Mouse (Mus musculus): ENCODE results near the gene Pqbp1.
"Not testable (repeated sequence)": the region's sequence is repeated elsewhere in the genome, so short reads cannot be mapped to it uniquely, and the experiment has no call there.

The Pqbp1 gene

DNA sequence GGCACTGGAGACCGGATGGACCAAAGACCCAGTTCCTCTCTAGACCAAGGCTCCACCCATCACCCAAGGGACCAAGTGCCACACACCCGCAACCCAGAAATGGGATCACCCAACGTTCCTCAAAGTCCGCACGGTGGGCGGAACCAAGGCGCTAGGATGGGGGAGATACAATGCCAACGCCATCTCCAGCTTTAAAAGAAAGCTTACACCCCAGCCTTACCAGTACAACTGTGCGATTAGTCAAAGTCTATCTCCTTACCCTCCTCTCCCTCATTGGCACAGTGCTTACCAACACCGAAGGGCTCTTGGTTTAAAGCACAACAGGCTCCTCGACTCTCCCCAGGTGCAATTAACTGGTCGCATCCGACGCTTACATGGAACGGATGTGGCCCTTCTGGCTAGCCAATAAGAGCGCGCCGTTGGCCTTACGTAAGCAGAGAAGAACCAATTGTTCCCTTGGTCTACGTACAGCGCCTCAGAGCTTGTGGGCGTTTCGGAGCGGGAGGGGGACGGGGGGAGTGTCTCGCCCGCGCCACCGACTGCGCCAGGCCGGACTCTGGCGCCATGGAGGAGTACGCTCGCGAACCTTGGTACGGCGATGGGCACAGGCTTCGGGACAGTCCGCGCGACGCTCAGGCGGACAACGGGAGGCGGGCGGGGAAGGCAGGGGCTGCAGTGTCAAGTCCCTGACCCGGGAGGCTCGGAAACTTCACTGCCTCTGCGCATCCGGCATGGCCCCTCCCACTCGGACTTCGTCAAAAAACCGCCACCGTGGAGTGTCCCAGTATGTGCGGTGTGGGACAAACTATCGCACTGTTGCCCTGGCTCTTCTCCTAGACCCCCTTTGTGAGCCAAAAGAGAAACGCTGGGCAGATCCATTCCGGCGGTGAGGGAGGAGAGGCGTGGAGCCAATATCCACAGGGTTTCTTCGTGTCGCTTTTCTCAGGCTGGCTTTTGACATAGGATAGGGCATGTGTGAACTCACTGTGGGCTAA lies at the start of gene Pqbp1, which contains the start of gene Timm17b:
Gene Pqbp1, minus strand, starts transcription at position 390 of the 995 bp plus-strand sequence.
Gene Timm17b, plus strand, starts transcription at position 478 of the 995 bp plus-strand sequence.
- DNase-seq (ENCODE audit: low spot score): peak; percentile 92

DNA sequence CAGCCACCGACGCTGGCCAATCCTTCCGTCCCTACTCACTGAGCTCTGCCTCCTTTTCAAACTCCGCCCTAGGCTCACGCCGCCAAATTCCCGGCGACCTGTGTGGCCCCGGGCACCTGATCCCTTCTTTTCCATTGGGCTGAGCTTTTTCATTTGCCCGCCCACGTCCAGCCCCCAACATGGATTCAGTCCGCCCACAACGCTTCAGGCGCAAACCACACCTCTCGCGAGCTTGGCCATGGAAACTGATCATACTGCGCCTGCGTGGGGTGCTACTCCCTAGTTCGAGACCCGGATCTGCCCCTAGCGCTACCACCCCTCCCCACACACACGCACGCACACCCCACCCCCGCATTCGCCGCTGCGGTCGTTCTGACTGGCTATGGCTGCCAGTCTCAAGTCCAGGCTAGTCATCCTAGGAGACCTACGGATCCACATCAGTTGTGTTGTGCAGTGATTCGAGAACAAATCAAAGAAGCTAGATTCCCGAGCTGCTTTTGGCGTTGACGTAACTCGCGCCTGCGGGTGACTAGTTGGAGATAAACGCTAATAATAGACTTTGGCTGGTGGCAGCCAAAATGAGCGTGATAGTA lies 48.9 kb upstream of the Pqbp1 start:
- peak; percentile 95 for DNase-seq (ENCODE audit: low spot score)

GRCm38 (mm10) chrX:7947108-7947899 lies 48.2 kb upstream of the Pqbp1 start, which contains the start of gene Hdac6:
Hdac6 (minus strand) TSS chrX:7947889.
- no peak for DNase-seq (ENCODE audit: low spot score)

DNA sequence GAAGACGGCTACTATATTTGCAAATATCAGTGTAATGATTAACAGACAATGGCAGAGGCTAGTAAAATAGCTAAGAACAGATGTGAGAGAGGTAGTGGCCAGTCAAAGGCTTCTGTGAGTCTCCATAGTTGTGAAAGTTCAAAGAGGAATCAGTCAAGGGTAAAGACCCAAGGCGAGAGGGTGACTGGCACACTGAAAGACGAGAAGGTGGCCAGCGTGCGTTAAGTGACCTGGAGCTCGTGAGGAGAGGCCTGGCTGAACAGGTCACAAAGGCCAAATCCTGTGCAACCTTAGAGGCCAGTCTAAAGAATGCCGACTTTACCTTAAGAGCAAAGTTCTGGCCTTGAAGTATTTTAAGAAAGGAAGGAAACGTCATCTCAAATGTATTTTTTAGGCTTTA lies 46.5 kb upstream of the Pqbp1 start:
- DNase-seq (ENCODE audit: low spot score): no peak

GRCm38 (mm10) chrX:7937667-7938066 lies 38.6 kb upstream of the Pqbp1 start:
- DNase-seq (ENCODE audit: low spot score): no peak

GRCm38 (mm10) chrX:7936874-7937273 lies 37.8 kb upstream of the Pqbp1 start:
- no peak for DNase-seq (ENCODE audit: low spot score)

GRCm38 (mm10) chrX:7928270-7928790 lies 29.3 kb upstream of the Pqbp1 start, which contains the start of gene Eras:
Eras (minus strand) TSS chrX:7928607.
- no peak for DNase-seq (ENCODE audit: low spot score)

- no peak for DNase-seq (ENCODE audit: low spot score)
Observed at GRCm38 (mm10) chrX:7927116-7927515, 28.0 kb upstream of the Pqbp1 start.

DNA sequence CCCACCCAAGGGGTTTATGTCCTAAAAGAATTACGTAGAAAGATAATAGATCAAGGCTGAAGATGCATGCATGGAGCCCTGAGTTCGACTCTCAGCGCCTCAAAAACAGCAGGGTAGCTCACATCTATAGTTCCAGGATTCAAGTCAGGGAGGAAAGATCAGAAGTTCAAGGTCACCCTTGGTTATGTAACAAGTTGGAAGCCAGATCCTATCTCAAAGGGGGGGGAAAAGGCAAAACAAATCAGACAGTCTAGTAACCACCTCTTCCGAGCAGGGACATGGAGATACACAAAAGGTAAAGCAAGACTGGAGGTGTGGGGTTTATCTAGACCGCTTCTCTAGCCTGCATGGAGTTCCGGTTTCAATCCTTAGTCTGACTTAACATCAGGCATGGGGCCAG lies 27.2 kb upstream of the Pqbp1 start:
- no peak for DNase-seq (ENCODE audit: low spot score)

DNA sequence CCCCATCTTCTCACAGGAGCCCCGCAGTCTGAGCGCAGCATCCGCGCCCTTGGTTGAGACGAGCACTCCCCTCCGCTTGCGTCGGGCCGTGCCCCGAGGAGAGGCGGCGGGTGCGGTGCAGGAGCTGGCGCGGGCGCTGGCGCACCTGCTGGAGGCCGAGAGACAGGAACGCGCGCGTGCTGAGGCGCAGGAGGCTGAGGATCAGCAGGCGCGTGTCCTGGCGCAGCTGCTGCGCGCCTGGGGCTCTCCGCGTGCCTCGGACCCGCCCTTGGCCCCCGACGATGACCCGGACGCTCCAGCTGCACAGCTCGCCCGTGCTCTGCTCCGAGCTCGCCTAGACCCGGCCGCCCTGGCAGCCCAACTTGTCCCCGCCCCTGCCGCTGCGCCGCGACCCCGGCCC lies 23.0 kb upstream of the Pqbp1 start:
- no peak for DNase-seq (ENCODE audit: low spot score)

- DNase-seq (ENCODE audit: low spot score): peak; percentile 74
Observed at GRCm38 (mm10) chrX:7919601-7920383, 20.7 kb upstream of the Pqbp1 start, which contains the start of gene Pcsk1n. Pcsk1n (plus strand) TSS chrX:7919822.

GRCm38 (mm10) chrX:7917960-7918359 lies 18.9 kb upstream of the Pqbp1 start:
- not testable (repeated sequence) for DNase-seq (ENCODE audit: low spot score)

DNA sequence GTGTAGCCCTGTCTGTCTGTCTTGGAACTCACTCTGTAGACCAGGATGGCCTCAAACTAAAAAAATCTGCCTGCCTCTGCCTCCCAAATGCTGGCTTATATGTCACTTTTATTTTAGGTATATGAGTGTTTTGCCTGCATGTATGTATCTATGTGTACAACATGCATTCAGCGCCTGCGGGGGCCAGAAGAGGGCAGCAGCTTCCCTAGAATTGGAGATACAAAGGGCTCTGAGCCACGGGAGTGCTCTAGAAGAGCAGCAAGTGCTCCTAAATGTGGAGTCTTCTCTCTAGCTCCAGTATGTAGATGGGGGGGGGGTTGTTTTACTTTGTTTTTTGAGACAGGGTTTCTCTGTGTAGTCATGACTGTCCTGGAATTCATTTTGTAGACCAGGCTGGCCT lies 16.6 kb upstream of the Pqbp1 start:
- DNase-seq (ENCODE audit: low spot score): not testable (repeated sequence)

GRCm38 (mm10) chrX:7910473-7910872 lies 11.4 kb upstream of the Pqbp1 start:
- DNase-seq (ENCODE audit: low spot score): no peak

- DNase-seq (ENCODE audit: low spot score): not testable (repeated sequence)
Observed at GRCm38 (mm10) chrX:7909242-7909641, 10.2 kb upstream of the Pqbp1 start, which contains the start of gene Gm10490. Gm10490 (plus strand) TSS chrX:7909542.

DNA sequence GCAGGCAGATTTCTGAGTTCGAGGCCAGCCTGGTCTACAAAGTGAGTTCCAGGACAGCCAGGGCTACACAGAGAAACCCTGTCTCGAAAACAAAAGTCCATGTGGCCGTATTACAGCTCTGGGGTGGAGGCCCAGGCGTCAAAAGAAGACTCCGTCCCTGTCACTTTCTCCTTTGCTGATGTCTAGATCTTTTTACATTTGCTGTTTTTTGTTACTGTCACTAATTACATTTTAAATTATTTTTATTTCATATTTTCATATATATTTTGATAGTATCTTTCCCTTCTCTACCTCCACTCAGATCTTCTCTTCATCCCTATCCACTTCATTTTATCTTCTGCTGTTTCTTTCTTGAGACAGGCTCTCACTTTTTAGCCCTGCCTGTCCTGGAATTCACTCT lies 8.7 kb upstream of the Pqbp1 start, which contains the start of gene Gm10491:
Gene Gm10491, minus strand, starts transcription at position 101 of the 400 bp plus-strand sequence.
- DNase-seq (ENCODE audit: low spot score): no peak

DNA sequence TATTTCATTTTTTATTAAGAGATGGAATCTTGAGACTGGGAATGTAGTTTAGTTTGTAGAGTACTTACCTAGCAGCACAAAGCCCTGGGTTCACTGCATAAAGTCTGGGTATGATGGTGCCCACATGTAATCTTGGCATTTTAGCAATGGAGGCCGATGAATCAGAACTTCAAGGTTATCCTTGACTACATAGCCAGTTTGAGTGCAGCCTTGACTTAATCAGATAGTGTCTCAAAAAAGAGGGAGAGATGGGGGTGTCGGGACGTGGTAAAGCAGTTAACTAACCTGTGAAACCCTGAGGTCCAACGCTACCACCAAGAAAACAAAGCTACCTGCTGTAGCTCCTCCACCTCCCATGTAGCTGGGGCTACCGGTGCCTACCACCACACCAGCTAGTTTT lies 5.4 kb upstream of the Pqbp1 start:
- DNase-seq (ENCODE audit: low spot score): no peak

DNA sequence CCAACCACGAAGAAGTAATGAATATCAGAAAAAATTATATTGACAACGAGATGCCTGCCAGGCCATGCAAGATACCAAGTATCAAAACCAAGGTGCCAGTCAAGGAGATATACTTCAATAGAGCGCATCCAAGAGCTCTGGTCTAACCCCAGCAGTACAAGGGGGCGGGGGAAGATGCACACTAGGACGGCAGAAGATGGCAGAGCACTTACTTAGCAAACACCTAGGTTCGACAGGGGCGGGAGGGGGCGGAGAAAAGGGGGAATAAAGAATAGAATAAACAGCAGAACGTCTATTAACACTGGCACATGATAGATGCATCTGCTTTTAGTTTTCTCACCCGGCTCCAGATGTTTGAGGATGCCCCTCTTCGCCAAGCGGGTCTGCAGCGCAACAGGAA lies 858 bp downstream of the Pqbp1 start:
- no peak for DNase-seq (ENCODE audit: low spot score)

DNA sequence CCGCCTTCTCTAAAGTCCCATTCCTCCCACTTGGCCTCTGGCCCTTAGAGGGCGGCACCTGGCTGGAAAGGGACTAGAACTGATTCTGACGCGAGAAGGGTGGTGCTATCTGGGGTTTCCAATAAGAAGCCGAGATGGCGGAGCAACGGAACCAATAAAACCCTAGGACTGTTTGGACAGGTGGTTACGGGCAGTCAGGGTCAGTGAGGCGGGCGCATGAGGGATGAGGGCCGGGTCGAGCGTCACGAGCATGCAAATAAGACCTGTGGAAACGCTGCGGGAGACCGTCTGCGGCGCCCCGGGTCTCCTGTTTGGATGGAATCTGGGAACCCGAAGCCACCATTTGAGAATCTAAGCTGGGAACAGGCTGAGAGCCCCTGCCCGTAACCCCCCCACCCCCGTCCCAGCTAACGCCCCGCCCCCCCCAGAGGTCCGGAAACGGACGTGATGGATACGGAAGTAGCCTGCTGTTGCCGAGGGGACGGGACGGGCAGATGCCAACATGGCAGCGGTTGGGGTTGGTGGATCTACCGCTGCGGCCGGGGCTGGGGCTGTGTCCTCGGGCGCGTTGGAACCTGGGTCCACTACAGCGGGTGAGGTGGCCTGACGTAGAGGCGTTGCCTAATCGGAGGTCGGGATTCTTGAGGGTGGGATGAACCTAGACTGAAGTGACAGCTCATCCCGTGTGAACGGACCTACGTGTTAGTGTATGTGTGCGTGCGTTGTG lies 15.1 kb downstream of the Pqbp1 start, which contains the start of gene Slc35a2:
Gene Slc35a2, plus strand, starts transcription at position 188 of the 727 bp plus-strand sequence.
- peak; percentile 91 for DNase-seq (ENCODE audit: low spot score)

- DNase-seq (ENCODE audit: low spot score): peak; percentile 85
Observed at GRCm38 (mm10) chrX:7879819-7880218, 19.2 kb downstream of the Pqbp1 start.

Measured in embryo, embryonic 10.5 days (tissue).